Mouse (Mus musculus) MEL (cell line): ENCODE measurements at regions not wholly inside any gene's neighbourhood (a gene's known extent, or its start where the extent isn't known, plus 50 kb on each side); places are given as distances from the start of the nearest gene placed in this dataset.

Experiments
- DNase-seq: peaks from one replicate; pipeline ENCODE4 v3.0.0; 2011; ENCODE audit warnings: low read depth, low spot score
- H3K27ac ChIP-seq: 2 replicates; pipeline ENCODE4 v1.5.1; 2012; ENCODE audit warnings: low read depth, mild to moderate bottlenecking, control low read depth, low read length, moderate library complexity; ENCODE audit not compliant: control insufficient read depth
- H3K27me3 ChIP-seq, 2 experiments: fragments of 150-350 bp in 1 of 2; sonication (generic) in 1 of 2; 2 replicates each; pipeline ENCODE4 v1.6.1; 2012; ENCODE audit warnings: low read length in 2 of 2, mild to moderate bottlenecking in 2 of 2, improper control_type of control experiment in 1 of 2, moderate library complexity in 1 of 2; ENCODE audit not compliant: insufficient read depth in 2 of 2, control insufficient read depth in 1 of 2
- H3K36me3 ChIP-seq, 2 experiments: 2 replicates each; pipeline ENCODE4 v1.6.1; 2012 to 2014; ENCODE audit warnings: low read length in 2 of 2, improper control_type of control experiment in 1 of 2, inconsistent platforms in 1 of 2, mild to moderate bottlenecking in 1 of 2; ENCODE audit not compliant: insufficient read depth in 2 of 2, control insufficient read depth in 1 of 2
- H3K4me1 ChIP-seq, 2 experiments: fragments of 150-350 bp in 1 of 2; sonication (generic) in 1 of 2; 2 replicates each; pipeline ENCODE4 v1.6.1; 2012; ENCODE audit warnings: low read length in 2 of 2, improper control_type of control experiment in 1 of 2, mild to moderate bottlenecking in 1 of 2; ENCODE audit not compliant: insufficient read depth in 2 of 2, control insufficient read depth in 1 of 2
- H3K4me3 ChIP-seq, 2 experiments: fragments of 150-350 bp in 1 of 2; sonication (generic) in 1 of 2; 2 replicates each; pipeline ENCODE4 v1.5.1; 2012; ENCODE audit warnings: low read depth in 2 of 2, low read length in 2 of 2, mild to moderate bottlenecking in 2 of 2, moderate library complexity in 2 of 2, control low read depth in 1 of 2, improper control_type of control experiment in 1 of 2; ENCODE audit not compliant: control insufficient read depth in 1 of 2, insufficient read depth in 1 of 2
- H3K79me2 ChIP-seq: 2 replicates; pipeline ENCODE4 v1.6.1; 2012; ENCODE audit warnings: mild to moderate bottlenecking, low read length, moderate library complexity; ENCODE audit not compliant: control insufficient read depth, poor library complexity, insufficient read depth
- H3K9ac ChIP-seq: 2 replicates; pipeline ENCODE4 v1.6.1; 2012; ENCODE audit warnings: low read depth, mild to moderate bottlenecking, control low read depth, low read length, moderate library complexity; ENCODE audit not compliant: control insufficient read depth, poor library complexity, severe bottlenecking
- H3K9me3 ChIP-seq: fragments of 150-350 bp; sonication (generic); replicated peaks from 2 replicates; pipeline ENCODE4 v1.6.1; 2012; ENCODE audit warnings: mild to moderate bottlenecking, low read length, improper control_type of control experiment, moderate library complexity; ENCODE audit not compliant: insufficient read depth
- BHLHE40 ChIP-seq: IDR thresholded peaks from 2 replicates; pipeline ENCODE4 v1.6.1; 2012; ENCODE audit warnings: low read depth, mild to moderate bottlenecking, inconsistent platforms, low read length, improper control_type of control experiment, borderline replicate concordance
- CHD1 ChIP-seq: IDR thresholded peaks from 2 replicates; pipeline ENCODE4 v1.6.1; 2012; ENCODE audit warnings: low read depth, mild to moderate bottlenecking, inconsistent platforms, low read length, improper control_type of control experiment
- CHD2 ChIP-seq: IDR thresholded peaks from 2 replicates; pipeline ENCODE4 v1.6.1; 2011; ENCODE audit warnings: low read length, improper control_type of control experiment
- CTCF ChIP-seq, 3 experiments: IDR thresholded peaks in 2 of 3; conservative IDR thresholded peaks in 1 of 3; 2 replicates each; pipeline ENCODE4 v1.5.1; 2011 to 2012; ENCODE audit warnings: low read length in 3 of 3, low read depth in 2 of 3, mild to moderate bottlenecking in 2 of 3, improper control_type of control experiment in 1 of 3, inconsistent platforms in 1 of 3, mixed read lengths in 1 of 3, moderate library complexity in 1 of 3; ENCODE audit not compliant: control insufficient read depth in 1 of 3, insufficient read depth in 1 of 3, poor library complexity in 1 of 3, severe bottlenecking in 1 of 3
- E2F4 ChIP-seq: IDR thresholded peaks from 2 replicates; pipeline ENCODE4 v1.6.1; 2011; ENCODE audit warnings: low read depth, low read length, improper control_type of control experiment, borderline replicate concordance
- ELF1 ChIP-seq: IDR thresholded peaks from 2 replicates; pipeline ENCODE4 v1.6.1; 2014; ENCODE audit warnings: low read depth, mild to moderate bottlenecking, inconsistent platforms, low read length, improper control_type of control experiment, moderate library complexity
- KAT2A ChIP-seq: conservative IDR thresholded peaks from 2 replicates; pipeline ENCODE4 v1.6.1; 2012; ENCODE audit warnings: low read depth, low read length, improper control_type of control experiment, inconsistent platforms
- MAFK ChIP-seq: IDR thresholded peaks from 2 replicates; pipeline ENCODE4 v1.6.1; 2011; ENCODE audit warnings: low read depth, mild to moderate bottlenecking, low read length, improper control_type of control experiment, borderline replicate concordance
- MAX ChIP-seq: IDR thresholded peaks from 2 replicates; pipeline ENCODE4 v1.6.1; 2011; ENCODE audit warnings: low read length, improper control_type of control experiment
- MEF2A ChIP-seq: IDR thresholded peaks from 2 replicates; pipeline ENCODE4 v1.6.1; 2014; ENCODE audit warnings: low read depth, mild to moderate bottlenecking, inconsistent platforms, low read length, improper control_type of control experiment; ENCODE audit not compliant: poor library complexity, insufficient replicate concordance, severe bottlenecking; ENCODE audit errors: extremely low read depth
- MXI1 ChIP-seq: IDR thresholded peaks from 2 replicates; pipeline ENCODE4 v1.6.1; 2011; ENCODE audit warnings: mild to moderate bottlenecking, low read depth, low read length, improper control_type of control experiment
- MYC ChIP-seq: IDR thresholded peaks from 2 replicates; pipeline ENCODE4 v1.6.1; 2011; ENCODE audit warnings: low read depth, mild to moderate bottlenecking, low read length, improper control_type of control experiment, moderate library complexity
- NELFE ChIP-seq: IDR thresholded peaks from 2 replicates; pipeline ENCODE4 v1.6.1; 2011; ENCODE audit warnings: low read depth, low read length, improper control_type of control experiment
- NRF1 ChIP-seq: IDR thresholded peaks from 2 replicates; pipeline ENCODE4 v1.6.1; 2014; ENCODE audit warnings: low read depth, mild to moderate bottlenecking, inconsistent platforms, low read length, improper control_type of control experiment, moderate library complexity; ENCODE audit not compliant: poor library complexity, insufficient read depth, severe bottlenecking
- POLR2A ChIP-seq, 2 experiments: IDR thresholded peaks; 2 replicates each; pipeline ENCODE4 v1.6.1; 2011 to 2012; ENCODE audit warnings: low read length in 2 of 2, mild to moderate bottlenecking in 2 of 2, control low read depth in 1 of 2, improper control_type of control experiment in 1 of 2, low read depth in 1 of 2, moderate library complexity in 1 of 2; ENCODE audit not compliant: control insufficient read depth in 1 of 2, insufficient read depth in 1 of 2, poor library complexity in 1 of 2
- POLR2AphosphoS2 ChIP-seq: IDR thresholded peaks from 2 replicates; pipeline ENCODE4 v1.6.1; 2011; ENCODE audit warnings: low read length, improper control_type of control experiment
- POLR2AphosphoS5 ChIP-seq: IDR thresholded peaks from 2 replicates; pipeline ENCODE4 v1.6.1; 2012; ENCODE audit warnings: low read depth, borderline replicate concordance, mild to moderate bottlenecking, inconsistent platforms, low read length, moderate library complexity, mixed read lengths
- RAD21 ChIP-seq: IDR thresholded peaks from 2 replicates; pipeline ENCODE4 v1.6.1; 2011; ENCODE audit warnings: mild to moderate bottlenecking, low read depth, low read length, improper control_type of control experiment
- RCOR1 ChIP-seq: IDR thresholded peaks from 2 replicates; pipeline ENCODE4 v1.6.1; 2012; ENCODE audit warnings: low read depth, mild to moderate bottlenecking, inconsistent platforms, low read length, improper control_type of control experiment
- TAL1 ChIP-seq: IDR thresholded peaks from 2 replicates; pipeline ENCODE4 v1.6.1; 2012; ENCODE audit warnings: mild to moderate bottlenecking, inconsistent platforms, low read length, moderate library complexity, mixed read lengths
- TCF12 ChIP-seq: IDR thresholded peaks from 2 replicates; pipeline ENCODE4 v1.6.1; 2014; ENCODE audit warnings: low read depth, mild to moderate bottlenecking, inconsistent platforms, low read length, improper control_type of control experiment, moderate library complexity
- USF2 ChIP-seq, 2 experiments: IDR thresholded peaks; 2 replicates each; pipeline ENCODE4 v1.6.1; 2011 to 2012; ENCODE audit warnings: improper control_type of control experiment in 2 of 2, low read length in 2 of 2, borderline replicate concordance in 1 of 2, inconsistent platforms in 1 of 2, low read depth in 1 of 2, mild to moderate bottlenecking in 1 of 2; ENCODE audit not compliant: insufficient read depth in 1 of 2
- ZKSCAN1 ChIP-seq: IDR thresholded peaks from 2 replicates; pipeline ENCODE4 v1.6.1; 2012; ENCODE audit warnings: low read depth, mild to moderate bottlenecking, inconsistent platforms, low read length, improper control_type of control experiment, moderate library complexity

DNA sequence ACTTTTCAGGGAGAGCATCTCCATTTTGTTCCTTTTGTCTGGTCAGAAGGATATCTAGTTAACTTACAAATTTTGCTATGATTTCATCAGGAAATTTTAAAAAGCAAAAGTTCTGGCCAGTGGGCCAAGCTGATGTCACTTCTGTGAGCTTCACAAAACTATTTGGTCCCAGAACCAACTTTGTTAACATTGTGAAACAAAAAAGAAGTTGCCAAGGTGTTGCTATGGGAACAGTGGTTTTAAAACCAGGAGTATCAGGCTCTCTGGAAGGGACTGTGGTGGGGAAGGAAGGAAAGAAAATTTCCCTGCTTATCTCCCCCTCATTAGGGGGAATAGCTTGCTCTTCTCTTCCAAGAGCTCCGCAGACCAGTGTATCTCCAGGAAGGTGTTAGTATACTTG is 416.8 kb upstream of the Auts2 start:
- DNase-seq: no peak
- no peaks in the 10 kb centered on the region for H3K36me3 ChIP-seq
- no peak overlapping the region for H3K9ac ChIP-seq
- H3K27me3 ChIP-seq: no peaks in the 10 kb centered on the region
- H3K4me1 ChIP-seq: no peaks in the 10 kb centered on the region
- no peaks in the 10 kb centered on the region for H3K9me3 ChIP-seq
- no peaks in the 10 kb centered on the region for H3K79me2 ChIP-seq
- no peak overlapping the region for H3K27ac ChIP-seq
- TF ChIP-seq MAFK (no peak), BHLHE40 (no peak), POLR2AphosphoS5 (no peak), CTCF (IDR thresholded peaks at IDR 0.05 in 2 of 3, conservative IDR thresholded peaks at IDR 0.05 in 1 of 3; ENCODE audit: control insufficient read depth in 1 of 3, insufficient read depth in 1 of 3, low read depth in 2 of 3, low read length in 3 of 3, poor library complexity in 1 of 3, severe bottlenecking in 1 of 3) (no peak), MXI1 (no peak), MEF2A (no peak), NELFE (no peak), E2F4 (no peak), USF2 (IDR thresholded peaks at IDR 0.05; ENCODE audit: borderline replicate concordance in 1 of 2, insufficient read depth in 1 of 2, low read depth in 1 of 2, low read length in 2 of 2) (no peak), TCF12 (no peak)
- no peak overlapping the region for H3K4me3 ChIP-seq

DNA sequence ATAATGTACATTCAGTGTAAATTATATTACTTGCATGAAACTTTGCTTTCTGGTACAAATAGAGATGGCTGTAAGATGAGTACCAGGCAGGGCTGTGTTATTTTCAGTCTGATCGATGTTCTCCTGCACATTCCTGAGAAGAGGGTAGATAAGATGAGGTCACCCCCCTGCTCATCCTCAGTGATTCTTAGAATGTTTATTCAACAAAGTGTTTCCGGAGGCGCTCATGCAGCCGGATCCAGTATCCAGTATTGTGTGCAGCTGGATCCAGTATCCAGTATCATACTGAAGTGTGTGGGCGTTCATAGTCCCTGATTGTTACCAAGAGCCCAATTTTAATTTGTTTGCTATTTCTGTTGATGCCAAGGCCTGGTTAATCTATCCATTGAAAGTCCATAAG is 413.0 kb upstream of the Auts2 start:
- Histone ChIP-seq H3K9me3 (no peaks in the 10 kb centered on the region), H3K4me3 (no peak overlapping the region), H3K27ac (no peak overlapping the region), H3K36me3 (no peaks in the 10 kb centered on the region)
- DNase-seq: no peak
- TF ChIP-seq USF2 (IDR thresholded peaks at IDR 0.05; ENCODE audit: borderline replicate concordance in 1 of 2, insufficient read depth in 1 of 2, low read depth in 1 of 2, low read length in 2 of 2) (no peak), CHD2 (no peak), MAX (no peak), POLR2A (IDR thresholded peaks at IDR 0.05; ENCODE audit: control insufficient read depth in 1 of 2, insufficient read depth in 1 of 2, low read depth in 1 of 2, low read length in 2 of 2, poor library complexity in 1 of 2) (no peak)
- TF ChIP-seq, all 39 proteins: peak for 0
- Histone ChIP-seq H3K4me1 (no peaks in the 10 kb centered on the region), H3K9ac (no peak overlapping the region), H3K27me3 (no peaks in the 10 kb centered on the region), H3K79me2 (no peaks in the 10 kb centered on the region)

GRCm38 (mm10) chr5:132955051-132955450 is 411.9 kb upstream of the Auts2 start:
- no peak for DNase-seq
- Histone ChIP-seq H3K27ac (no peak overlapping the region), H3K79me2 (no peaks in the 10 kb centered on the region), H3K4me1 (no peaks in the 10 kb centered on the region), H3K36me3 (no peaks in the 10 kb centered on the region), H3K4me3 (no peak overlapping the region), H3K9ac (no peak overlapping the region), H3K27me3 (no peaks in the 10 kb centered on the region), H3K9me3 (no peaks in the 10 kb centered on the region)
- TF ChIP-seq CHD1: no peak
- TF ChIP-seq TAL1: no peak
- no peak for TF ChIP-seq RCOR1
- TF ChIP-seq MEF2A: no peak
- TF ChIP-seq ELF1: no peak
- TF ChIP-seq MAFK: no peak
- no peak for TF ChIP-seq USF2 (IDR thresholded peaks at IDR 0.05; ENCODE audit: borderline replicate concordance in 1 of 2, insufficient read depth in 1 of 2, low read depth in 1 of 2, low read length in 2 of 2)
- no peak for TF ChIP-seq CHD2
- no peak for TF ChIP-seq POLR2AphosphoS2
- TF ChIP-seq MYC: no peak
- no peak for TF ChIP-seq RAD21
- no peak for TF ChIP-seq KAT2A
- TF ChIP-seq CTCF (IDR thresholded peaks at IDR 0.05 in 2 of 3, conservative IDR thresholded peaks at IDR 0.05 in 1 of 3; ENCODE audit: control insufficient read depth in 1 of 3, insufficient read depth in 1 of 3, low read depth in 2 of 3, low read length in 3 of 3, poor library complexity in 1 of 3, severe bottlenecking in 1 of 3): no peak
- no peak for TF ChIP-seq ZKSCAN1
- no peak for TF ChIP-seq BHLHE40
- no peak for TF ChIP-seq NRF1
